Mouse (Mus musculus) lung, embryonic 16.5 days (tissue): ENCODE measurements around the gene Wdr72. TPM values are rescaled to one million over a fixed set of nuclear protein-coding genes. Genes with fewer than 3 reads are reported as not detected.
A peak's percentile ranks its signal among the peaks of the same experiment; 100 is the strongest.

Experiments used
- ATAC-seq: fragments of 200-750 bp; cut with Nextera tagmentation; 2 replicates; pipeline ENCODE4 v1.8.0; 2017; ENCODE audit warnings: low read depth, mild to moderate bottlenecking, moderate library complexity
- H3K27ac ChIP-seq: fragments of 300-500 bp; sonication (generic); 2 replicates; pipeline ENCODE4 v1.5.1; 2014; ENCODE audit warnings: mild to moderate bottlenecking, control low read depth, low read length
- H3K27me3 ChIP-seq: fragments of 300-500 bp; sonication (generic); 2 replicates; pipeline ENCODE4 v1.6.1; 2014; ENCODE audit warnings: low read depth, low read length, mixed read lengths; ENCODE audit not compliant: control insufficient read depth, insufficient read depth
- H3K36me3 ChIP-seq: fragments of 300-500 bp; sonication (generic); 2 replicates; pipeline ENCODE4 v1.6.1; 2014; ENCODE audit warnings: low read length; ENCODE audit not compliant: control insufficient read depth, insufficient read depth
- H3K4me1 ChIP-seq: fragments of 300-500 bp; sonication (generic); replicated peaks from 2 replicates; pipeline ENCODE4 v1.6.1; 2014; ENCODE audit warnings: low read length, mixed read lengths; ENCODE audit not compliant: control insufficient read depth, insufficient read depth
- H3K4me2 ChIP-seq: fragments of 300-500 bp; sonication (generic); 2 replicates; pipeline ENCODE4 v1.6.1; 2014; ENCODE audit warnings: low read depth, low read length, control low read depth
- H3K4me3 ChIP-seq: fragments of 300-500 bp; sonication (generic); 2 replicates; pipeline ENCODE4 v1.5.1; 2014; ENCODE audit warnings: mild to moderate bottlenecking, low read length, control low read depth
- H3K9ac ChIP-seq: fragments of 300-500 bp; sonication (generic); 2 replicates; pipeline ENCODE4 v1.6.1; 2014; ENCODE audit warnings: low read length, control low read depth
- H3K9me3 ChIP-seq: fragments of 300-500 bp; sonication (generic); 2 replicates; pipeline ENCODE4 v1.6.1; 2016; ENCODE audit warnings: low read length; ENCODE audit not compliant: control insufficient read depth
- WGBS: fragments of 180-500 bp; shearing (Covaris S2); extraction: QIAGEN DNeasy Blood & Tissue Kit; methylation state at CpG from one replicate; pipeline ENCODE4 v1.1.7; 2014; 5-methylcytosine and 5-hydroxymethylcytosine counted together
- polyA plus RNA-seq: library from polyadenylated mRNA; unstranded; fragments of >200 nt; fragmentation: Nextera tagmentation; extraction: Ambion mirVana; gene quantifications from 2 replicates; pipeline ENCODE4 v1.2.1, GENCODE M21; 2015

The Wdr72 gene
- polyA plus RNA-seq, 1 experiment from 2014 or later: 0.64 TPM

- Histone ChIP-seq H3K27ac (no peak overlapping the region), H3K36me3 (no peaks in the 10 kb centered on the region), H3K4me1 (peaks cover 8% of the 10 kb centered on the region; the same call in 1 of the 2 replicates), H3K4me3 (no peak overlapping the region), H3K9ac (no peak overlapping the region), H3K27me3 (no peaks in the 10 kb centered on the region), H3K4me2 (no peak overlapping the region), H3K9me3 (no peaks in the 10 kb centered on the region)
- no peak for ATAC-seq
- WGBS: 54% methylated on average over 14 of the region's 14 CpGs
Measured at GRCm38 (mm10) chr9:74277752-74278385, 167.7 kb downstream of the Wdr72 start.

GRCm38 (mm10) chr9:74282072-74282471 lies 171.9 kb downstream of the Wdr72 start:
- H3K4me2 ChIP-seq: no peak overlapping the region
- no peaks in the 10 kb centered on the region for H3K27me3 ChIP-seq
- H3K9ac ChIP-seq: no peak overlapping the region
- no peak overlapping the region for H3K27ac ChIP-seq
- 0 out of 2 replicates have a peak, but pooled peaks cover 3% of the 10 kb centered on the region for H3K4me1 ChIP-seq
- no peak overlapping the region for H3K4me3 ChIP-seq
- WGBS: 54% methylated on average over 3 of the region's 3 CpGs
- no peak for ATAC-seq
- no peaks in the 10 kb centered on the region for H3K9me3 ChIP-seq
- no peaks in the 10 kb centered on the region for H3K36me3 ChIP-seq

GRCm38 (mm10) chr9:74286210-74286609 lies 176.1 kb downstream of the Wdr72 start:
- H3K9me3 ChIP-seq: no peaks in the 10 kb centered on the region
- H3K36me3 ChIP-seq: no peaks in the 10 kb centered on the region
- no peak overlapping the region for H3K4me2 ChIP-seq
- no peak overlapping the region for H3K27ac ChIP-seq
- no peaks in the 10 kb centered on the region for H3K27me3 ChIP-seq
- 0 out of 2 replicates have a peak, but pooled peaks cover 3% of the 10 kb centered on the region for H3K4me1 ChIP-seq
- no peak overlapping the region for H3K4me3 ChIP-seq
- no peak; the same call in 1 of the 2 replicates for ATAC-seq
- H3K9ac ChIP-seq: no peak overlapping the region
- 12% methylated on average over 2 of the region's 2 CpGs for WGBS

- no peaks in the 10 kb centered on the region for H3K36me3 ChIP-seq
- 37% methylated on average over 3 of the region's 3 CpGs for WGBS
- peak; percentile 68 for ATAC-seq
- no peak overlapping the region for H3K27ac ChIP-seq
- H3K27me3 ChIP-seq: no peaks in the 10 kb centered on the region
- H3K9ac ChIP-seq: no peak overlapping the region
- no peak overlapping the region for H3K4me3 ChIP-seq
- H3K9me3 ChIP-seq: no peaks in the 10 kb centered on the region
- no peaks in the 10 kb centered on the region for H3K4me1 ChIP-seq
- H3K4me2 ChIP-seq: no peak overlapping the region
Measured at GRCm38 (mm10) chr9:74294479-74294878, 184.3 kb downstream of the Wdr72 start.

GRCm38 (mm10) chr9:74318771-74319170 lies 208.6 kb downstream of the Wdr72 start:
- 59% methylated on average over 1 of the region's 1 CpGs for WGBS

GRCm38 (mm10) chr9:74324089-74324924 lies 214.2 kb downstream of the Wdr72 start:
- Histone ChIP-seq H3K27ac (no peak overlapping the region), H3K4me3 (no peak overlapping the region), H3K27me3 (no peaks in the 10 kb centered on the region), H3K4me1 (peaks cover 9% of the 10 kb centered on the region), H3K36me3 (no peaks in the 10 kb centered on the region), H3K9ac (no peak overlapping the region), H3K4me2 (no peak overlapping the region), H3K9me3 (no peaks in the 10 kb centered on the region)
- 24% methylated on average over 11 of the region's 11 CpGs for WGBS
- no peak for ATAC-seq

More at GRCm38 (mm10) chr9:74318771-74319170, 208.6 kb downstream of the Wdr72 start:
- Histone ChIP-seq H3K27me3 (no peaks in the 10 kb centered on the region), H3K9me3 (no peaks in the 10 kb centered on the region), H3K4me2 (no peak overlapping the region), H3K4me1 (no peaks in the 10 kb centered on the region), H3K4me3 (no peak overlapping the region), H3K36me3 (no peaks in the 10 kb centered on the region), H3K27ac (no peak overlapping the region), H3K9ac (no peak overlapping the region)
- ATAC-seq: no peak

- WGBS: 47% methylated on average over 3 of the region's 3 CpGs
- ATAC-seq: no peak
- peaks cover 9% of the 10 kb centered on the region for H3K4me1 ChIP-seq
- H3K36me3 ChIP-seq: no peaks in the 10 kb centered on the region
- no peak overlapping the region for H3K4me2 ChIP-seq
- no peak overlapping the region for H3K27ac ChIP-seq
- H3K4me3 ChIP-seq: no peak overlapping the region
- no peaks in the 10 kb centered on the region for H3K27me3 ChIP-seq
- no peaks in the 10 kb centered on the region for H3K9me3 ChIP-seq
- H3K9ac ChIP-seq: no peak overlapping the region
Measured at GRCm38 (mm10) chr9:74324925-74325295, 214.8 kb downstream of the Wdr72 start.

GRCm38 (mm10) chr9:74325981-74326380 lies 215.8 kb downstream of the Wdr72 start:
- peaks cover 13% of the 10 kb centered on the region for H3K4me1 ChIP-seq
- no peak overlapping the region for H3K9ac ChIP-seq
- H3K36me3 ChIP-seq: no peaks in the 10 kb centered on the region
- H3K27ac ChIP-seq: no peak overlapping the region
- no peak overlapping the region for H3K4me2 ChIP-seq
- no peak overlapping the region for H3K4me3 ChIP-seq
- H3K27me3 ChIP-seq: no peaks in the 10 kb centered on the region
- no peak for ATAC-seq
- WGBS: 56% methylated on average over 1 of the region's 1 CpGs
- H3K9me3 ChIP-seq: no peaks in the 10 kb centered on the region

GRCm38 (mm10) chr9:74328821-74329220 lies 218.7 kb downstream of the Wdr72 start:
- ATAC-seq: no peak
- H3K9me3 ChIP-seq: no peaks in the 10 kb centered on the region
- H3K27me3 ChIP-seq: no peaks in the 10 kb centered on the region
- H3K4me3 ChIP-seq: no peak overlapping the region
- no peaks in the 10 kb centered on the region for H3K36me3 ChIP-seq
- peaks cover 17% of the 10 kb centered on the region for H3K4me1 ChIP-seq
- no peak overlapping the region for H3K27ac ChIP-seq
- H3K4me2 ChIP-seq: no peak overlapping the region
- no peak overlapping the region for H3K9ac ChIP-seq
- WGBS: 78% methylated on average over 5 of the region's 5 CpGs
